Mouse (Mus musculus): ENCODE results near the gene Nt5dc3.

DNA sequence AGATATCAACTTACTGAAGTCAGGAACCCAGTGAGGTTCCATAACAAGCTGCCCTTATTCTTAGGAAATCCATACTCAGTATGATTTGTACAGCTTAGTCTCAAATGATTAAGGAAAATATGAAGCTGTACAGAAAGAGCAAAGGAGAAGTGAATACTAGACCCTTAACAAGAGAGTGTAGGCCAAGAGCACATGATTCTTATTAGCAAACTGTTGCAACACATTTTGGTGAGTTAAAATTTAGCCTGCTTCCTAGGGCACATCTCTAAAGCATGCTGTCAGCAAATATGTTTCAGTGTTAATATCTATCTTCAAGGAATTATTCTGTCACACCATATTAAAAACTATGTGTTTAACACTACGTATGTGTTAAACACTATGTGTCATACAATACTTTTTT lies 107.6 kb downstream of the Nt5dc3 start:
- TF ChIP-seq POLR2A (IDR thresholded peaks at IDR 0.05; ENCODE audit: borderline replicate concordance, control insufficient read depth, low read depth, low read length) (no peak), CTCF (IDR thresholded peaks at IDR 0.05; ENCODE audit: control insufficient read depth, insufficient read depth, low read length) (no peak)
